Comparison of ENCODE assay signal across 14 mouse cellular contexts in the genomic region with DNA sequence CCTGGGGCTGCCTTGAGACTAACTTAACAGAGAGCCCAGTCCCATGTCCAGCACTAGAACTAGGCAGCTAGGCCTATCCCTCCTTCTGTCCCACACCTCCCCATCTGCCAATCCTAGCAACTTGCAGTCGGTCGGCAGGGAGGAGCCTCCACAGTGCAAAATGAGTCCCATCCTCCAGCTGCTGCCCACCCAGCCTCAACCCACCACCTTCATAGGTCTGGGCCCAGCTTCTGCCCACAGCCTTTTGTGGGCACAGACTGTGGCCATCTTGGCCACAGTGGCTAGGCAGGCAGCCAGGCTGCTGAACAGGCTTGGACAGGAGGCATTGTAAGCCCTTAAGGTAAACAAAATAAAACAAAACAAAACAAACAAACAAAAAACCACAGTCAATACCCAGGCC. TPM values are rescaled to one million over a fixed set of nuclear protein-coding genes. Genes with fewer than 3 reads are reported as not detected.
DNase-seq lines count a peak whose midpoint lies in the region; ATAC-seq and TF ChIP-seq lines count a peak whose summit lies in the region.
"Had no signal": no experiment of that assay in that cellular context is flagged by ENCODE, and none has a peak within 500 bp of the region (broad histone marks: within the 10 kb centered on the region; RNA-seq: fewer than 3 reads in every experiment).

No protein-coding gene starts in this region.

- no peak overlapping the region for H3K4me2 ChIP-seq in midbrain, embryonic 12.5 days (replicated peaks)
- no peak overlapping the region for H3K4me2 ChIP-seq in midbrain, embryonic 14.5 days (ENCODE audit: low read length)
- no peak overlapping the region for H3K4me2 ChIP-seq in stomach, postnatal 0 days (replicated peaks; ENCODE audit: low read depth)
- H3K4me2 ChIP-seq: hindbrain, embryonic 13.5 days; limb, embryonic 12.5 days; midbrain, embryonic 11.5 days had no signal

- TF ChIP-seq EP300 in stomach, postnatal 0 days (optimal IDR thresholded peaks at IDR 0.05) = no peak

- 63% methylated on average over 2 of the region's 2 CpGs for WGBS in midbrain, embryonic 12.5 days
- 52% methylated on average over 2 of the region's 2 CpGs for WGBS in midbrain, embryonic 14.5 days
- WGBS in stomach, postnatal 0 days = 31% methylated on average over 2 of the region's 2 CpGs

- intact Hi-C loops in gastrocnemius, adult 2 months (cut with DNase I) = no loop called here
- intact Hi-C loops in gastrocnemius, postnatal 14 days (cut with DNase I; ENCODE audit: low total_unique reads) = no loop called here

- peaks cover under 1% of the 10 kb centered on the region; the same call in 1 of the 2 replicates for H3K4me1 ChIP-seq in midbrain, embryonic 12.5 days
- H3K4me1 ChIP-seq in midbrain, embryonic 14.5 days (ENCODE audit: control insufficient read depth, insufficient read depth, low read length) = no peaks in the 10 kb centered on the region
- peaks cover 6% of the 10 kb centered on the region; the same call in 1 of the 2 replicates for H3K4me1 ChIP-seq in stomach, postnatal 0 days (replicated peaks; ENCODE audit: control insufficient read depth, insufficient read depth)

- peaks cover 20% of the 10 kb centered on the region for H3K27me3 ChIP-seq in midbrain, embryonic 12.5 days
- H3K27me3 ChIP-seq in midbrain, embryonic 14.5 days (ENCODE audit: control insufficient read depth, insufficient read depth, low read length) = no peaks in the 10 kb centered on the region
- no peaks in the 10 kb centered on the region for H3K27me3 ChIP-seq in stomach, postnatal 0 days (ENCODE audit: control insufficient read depth, insufficient read depth, low read length)
- H3K27me3 ChIP-seq: hindbrain, embryonic 13.5 days; limb, embryonic 12.5 days; Patski had no signal

- H3K9me3 ChIP-seq in midbrain, embryonic 12.5 days = no peaks in the 10 kb centered on the region
- no peaks in the 10 kb centered on the region for H3K9me3 ChIP-seq in midbrain, embryonic 14.5 days (ENCODE audit: control insufficient read depth, low read length)
- no peaks in the 10 kb centered on the region for H3K9me3 ChIP-seq in stomach, postnatal 0 days (ENCODE audit: control insufficient read depth, low read length)
- H3K9me3 ChIP-seq: hindbrain, embryonic 13.5 days; limb, embryonic 12.5 days had no signal

- H3K27ac ChIP-seq in gastrocnemius, adult 2 months = peak overlapping the region; percentile 69
- H3K27ac ChIP-seq in layer of hippocampus, adult 2 months = peak overlapping the region; percentile 73; the same call in 1 of the 2 replicates
- no peak overlapping the region for H3K27ac ChIP-seq in midbrain, embryonic 12.5 days (replicated peaks)
- no peak overlapping the region for H3K27ac ChIP-seq in midbrain, embryonic 14.5 days (replicated peaks; ENCODE audit: low read depth, low read length)
- H3K27ac ChIP-seq in stomach, postnatal 0 days (replicated peaks) = peak overlapping the region; percentile 74
- H3K27ac ChIP-seq: hindbrain, embryonic 13.5 days; limb, embryonic 12.5 days had no signal

- H3K9ac ChIP-seq in midbrain, embryonic 12.5 days (replicated peaks) = 0 out of 2 replicates have a peak overlapping the region, but pooled peaks have one; percentile 15
- no peak overlapping the region for H3K9ac ChIP-seq in midbrain, embryonic 14.5 days (replicated peaks; ENCODE audit: low read length)
- H3K9ac ChIP-seq in stomach, postnatal 0 days (ENCODE audit: low read length) = 0 out of 2 replicates have a peak overlapping the region, but pooled peaks have one; percentile 8
- H3K9ac ChIP-seq: hindbrain, embryonic 13.5 days; limb, embryonic 12.5 days had no signal

- no peak overlapping the region for H3K4me3 ChIP-seq in gastrocnemius, adult 2 months
- H3K4me3 ChIP-seq in layer of hippocampus, adult 2 months = no peak overlapping the region
- H3K4me3 ChIP-seq in midbrain, embryonic 12.5 days = no peak overlapping the region
- no peak overlapping the region for H3K4me3 ChIP-seq in midbrain, embryonic 14.5 days (replicated peaks; ENCODE audit: low read depth, low read length)
- H3K4me3 ChIP-seq in stomach, postnatal 0 days (ENCODE audit: low read depth, low read length) = no peak overlapping the region
- H3K4me3 ChIP-seq: hindbrain, embryonic 13.5 days; limb, embryonic 12.5 days had no signal

- DNase-seq in gastrocnemius, adult 2 months = no peak
- DNase-seq in gastrocnemius, postnatal 14 days = no peak
- DNase-seq in layer of hippocampus, adult 2 months (ENCODE audit: low spot score in 2 of 2) = no peak
- no peak for DNase-seq in layer of hippocampus, adult 9-10 months (ENCODE audit: low spot score)
- no peak for DNase-seq in midbrain, embryonic 14.5 days
- DNase-seq in stomach, postnatal 0 days (ENCODE audit: low spot score) = peak; percentile 16
- no peak for DNase-seq in cerebellum, adult 9-11 months
- DNase-seq: cerebellum, adult 18-20 months had no signal

- TF ChIP-seq CTCF in gastrocnemius, adult 2 months (IDR thresholded peaks at IDR 0.05) = no peak
- no peak for TF ChIP-seq CTCF in layer of hippocampus, adult 2 months (conservative IDR thresholded peaks at IDR 0.05)
- no peak for TF ChIP-seq CTCF in stomach, postnatal 0 days (IDR thresholded peaks at IDR 0.05; ENCODE audit: low read depth)

- ATAC-seq in midbrain, embryonic 12.5 days (ENCODE audit: low FRiP score, low read depth) = no peak
- no peak for ATAC-seq in midbrain, embryonic 14.5 days (ENCODE audit: low FRiP score, low TSS enrichment)
- no peak for ATAC-seq in stomach, postnatal 0 days (ENCODE audit: low FRiP score, low TSS enrichment)
- ATAC-seq: intestine, embryonic 16.5 days; Patski had no signal

- no peaks in the 10 kb centered on the region for H3K36me3 ChIP-seq in midbrain, embryonic 12.5 days
- no peaks in the 10 kb centered on the region for H3K36me3 ChIP-seq in midbrain, embryonic 14.5 days (ENCODE audit: control insufficient read depth, insufficient read depth, low read length)
- H3K36me3 ChIP-seq in stomach, postnatal 0 days (ENCODE audit: control insufficient read depth, insufficient read depth, low read length) = no peaks in the 10 kb centered on the region
- H3K36me3 ChIP-seq: hindbrain, embryonic 13.5 days; limb, embryonic 12.5 days had no signal

RNA-seq across cellular contexts. Expression of a gene that starts 5.8 kb away (rescaled TPM):
- 10 to 100 TPM in 1 of 2 experiments, 1 to 10 TPM in 1; 5.6 to 14.8 TPM for total RNA-seq in gastrocnemius, adult 2 months (2021)
- total RNA-seq in gastrocnemius, postnatal 14 days (2021) = 1 to 10 TPM; 7.8 to 9.1 TPM
- total RNA-seq in layer of hippocampus, adult 2 months (2021) = 10 to 100 TPM; 33.3 to 47.5 TPM
- 25.3 and 26.9 TPM in 2 replicates for polyA plus RNA-seq in midbrain, embryonic 12.5 days (2016; fragmentation: Nextera tagmentation; extraction: Ambion mirVana)
- 10.6 and 12.8 TPM in 2 replicates for polyA plus RNA-seq in midbrain, embryonic 14.5 days (2014; fragmentation: Nextera tagmentation; extraction: Ambion mirVana)
- 62.8 and 72.3 TPM in 2 replicates for polyA plus RNA-seq in stomach, postnatal 0 days (2015; fragmentation: Nextera tagmentation; extraction: Ambion mirVana)

RNA-seq across cellular contexts. Expression of a gene that starts 22.3 kb away (rescaled TPM):
- 1 to 10 TPM; 4.9 to 5.5 TPM for total RNA-seq in gastrocnemius, adult 2 months (2021)
- 1 to 10 TPM; 5.5 to 6.7 TPM for total RNA-seq in gastrocnemius, postnatal 14 days (2021)
- total RNA-seq in layer of hippocampus, adult 2 months (2021) = 10 to 100 TPM; 10.8 to 12.0 TPM
- polyA plus RNA-seq in midbrain, embryonic 12.5 days (2016; fragmentation: Nextera tagmentation; extraction: Ambion mirVana) = 11.4 and 12.8 TPM in 2 replicates
- polyA plus RNA-seq in midbrain, embryonic 14.5 days (2014; fragmentation: Nextera tagmentation; extraction: Ambion mirVana) = 7.7 and 10.3 TPM in 2 replicates
- 12.1 and 12.3 TPM in 2 replicates for polyA plus RNA-seq in stomach, postnatal 0 days (2015; fragmentation: Nextera tagmentation; extraction: Ambion mirVana)

Comparison
In these comparisons a context has a peak if more than half of its experiments do, and no peak if none do; other contexts are left out.
1. H3K27ac ChIP-seq: peak in gastrocnemius, adult 2 months (single experiment), layer of hippocampus, adult 2 months (single experiment) and stomach, postnatal 0 days (single experiment); none in midbrain, embryonic 12.5 days (single experiment) and midbrain, embryonic 14.5 days (single experiment).